Mouse (Mus musculus) limb, embryonic 14.5 days (tissue): ENCODE measurements around the gene Cep295nl. TPM values are rescaled to one million over a fixed set of nuclear protein-coding genes. Genes with fewer than 3 reads are reported as not detected.

Experiments used
- ATAC-seq: fragments of 200-750 bp; cut with Nextera tagmentation; 2 replicates; pipeline ENCODE4 v1.8.0; 2017; ENCODE audit warnings: low read depth, moderate number of reproducible peaks, moderate TSS enrichment; ENCODE audit not compliant: low FRiP score
- DNase-seq: peaks from one replicate; pipeline ENCODE4 v3.0.0-alpha.2; 2015; ENCODE audit warnings: low spot score
- H3K27ac ChIP-seq: fragments of 300-500 bp; sonication (generic); replicated peaks from 2 replicates; pipeline ENCODE4 v1.5.1; 2014; ENCODE audit warnings: low read depth, mild to moderate bottlenecking, low read length, moderate library complexity, mixed read lengths
- H3K27me3 ChIP-seq: fragments of 300-500 bp; sonication (generic); 2 replicates; pipeline ENCODE4 v1.6.1; 2014; ENCODE audit warnings: low read length, mixed read lengths; ENCODE audit not compliant: control insufficient read depth, insufficient read depth
- H3K36me3 ChIP-seq: fragments of 300-500 bp; sonication (generic); 2 replicates; pipeline ENCODE4 v1.6.1; 2014; ENCODE audit warnings: mild to moderate bottlenecking, low read length, moderate library complexity, mixed read lengths; ENCODE audit not compliant: control insufficient read depth, insufficient read depth
- H3K4me1 ChIP-seq: fragments of 300-500 bp; sonication (generic); 2 replicates; pipeline ENCODE4 v1.6.1; 2014; ENCODE audit warnings: antibody characterized with exemption, low read length, mixed read lengths; ENCODE audit not compliant: control insufficient read depth, insufficient read depth
- H3K4me2 ChIP-seq: fragments of 300-500 bp; sonication (generic); replicated peaks from 2 replicates; pipeline ENCODE4 v1.6.1; 2014; ENCODE audit warnings: low read depth, mild to moderate bottlenecking, low read length, moderate library complexity; ENCODE audit not compliant: severe bottlenecking
- H3K4me3 ChIP-seq: fragments of 300-500 bp; sonication (generic); replicated peaks from 2 replicates; pipeline ENCODE4 v1.5.1; 2014; ENCODE audit warnings: low read length
- H3K9ac ChIP-seq: fragments of 300-500 bp; sonication (generic); 2 replicates; pipeline ENCODE4 v1.6.1; 2014; ENCODE audit warnings: mild to moderate bottlenecking, low read depth, low read length, moderate library complexity; ENCODE audit not compliant: severe bottlenecking
- H3K9me3 ChIP-seq: fragments of 300-500 bp; sonication (generic); 2 replicates; pipeline ENCODE4 v1.6.1; 2016; ENCODE audit warnings: low read length; ENCODE audit not compliant: control insufficient read depth
- POLR2A ChIP-seq: fragments of 200-500 bp; IDR thresholded peaks from 2 replicates; pipeline ENCODE4 v1.8.0; 2012; ENCODE audit warnings: inconsistent platforms, mild to moderate bottlenecking, moderate library complexity, borderline replicate concordance; ENCODE audit not compliant: insufficient read depth, insufficient read length; ENCODE audit errors: extremely low read depth
- WGBS: fragments of 180-500 bp; shearing (Covaris S2); extraction: QIAGEN DNeasy Blood & Tissue Kit; methylation state at CpG from one replicate; pipeline ENCODE4 v1.1.7; 2014; 5-methylcytosine and 5-hydroxymethylcytosine counted together
- polyA plus RNA-seq, 2 experiments: library from polyadenylated mRNA; depleted of rRNA in 1 of 2; stranded (reverse) in 1 of 2; unstranded in 1 of 2; fragments of >200 nt; fragmentation: Nextera tagmentation in 1 of 2; extraction: Ambion mirVana in 1 of 2; gene quantifications; 2 replicates each; pipeline versions ENCODE4 v1.2.1 to v1.2.3; 2012 to 2014

Cep295nl gene
- polyA plus RNA-seq, 2 experiments: 0.85 to 1.3 TPM

GRCm38 (mm10) chr11:118289037-118289511 is 53.2 kb downstream of the Cep295nl start:
- peak overlapping the region; percentile 83 for H3K4me2 ChIP-seq
- WGBS: 2% methylated on average over 16 of the region's 16 CpGs
- H3K27me3 ChIP-seq: no peaks in the 10 kb centered on the region
- H3K9ac ChIP-seq: peak overlapping the region; percentile 88
- H3K27ac ChIP-seq: peak overlapping the region; percentile 77; the same call in 1 of the 2 replicates
- peaks cover 40% of the 10 kb centered on the region for H3K36me3 ChIP-seq
- DNase-seq (no peak), ATAC-seq (no peak)
- H3K4me1 ChIP-seq: peaks cover 12% of the 10 kb centered on the region; the same call in 1 of the 2 replicates
- TF ChIP-seq POLR2A: no peak
- H3K4me3 ChIP-seq: peak overlapping the region; percentile 95
- no peaks in the 10 kb centered on the region for H3K9me3 ChIP-seq

GRCm38 (mm10) chr11:118287573-118287972 is 54.7 kb downstream of the Cep295nl start:
- no peak overlapping the region for H3K4me2 ChIP-seq
- TF ChIP-seq POLR2A: no peak
- peaks cover 12% of the 10 kb centered on the region; the same call in 1 of the 2 replicates for H3K4me1 ChIP-seq
- H3K9me3 ChIP-seq: no peaks in the 10 kb centered on the region
- no peak overlapping the region for H3K27ac ChIP-seq
- 96% methylated on average over 9 of the region's 9 CpGs for WGBS
- DNase-seq: no peak
- no peaks in the 10 kb centered on the region for H3K27me3 ChIP-seq
- no peak for ATAC-seq
- H3K36me3 ChIP-seq: peaks cover 55% of the 10 kb centered on the region
- no peak overlapping the region for H3K4me3 ChIP-seq
- H3K9ac ChIP-seq: no peak overlapping the region

- WGBS: 92% methylated on average over 9 of the region's 9 CpGs
- DNase-seq (no peak), ATAC-seq (no peak)
- H3K4me3 ChIP-seq: no peak overlapping the region
- H3K27ac ChIP-seq: no peak overlapping the region
- peaks cover 12% of the 10 kb centered on the region; the same call in 1 of the 2 replicates for H3K4me1 ChIP-seq
- H3K4me2 ChIP-seq: no peak overlapping the region
- H3K36me3 ChIP-seq: peaks cover 65% of the 10 kb centered on the region
- no peak overlapping the region for H3K9ac ChIP-seq
- no peak for TF ChIP-seq POLR2A
- H3K9me3 ChIP-seq: no peaks in the 10 kb centered on the region
- H3K27me3 ChIP-seq: no peaks in the 10 kb centered on the region
These were observed 55.9 kb downstream of the Cep295nl start for GRCm38 (mm10) chr11:118286434-118286833.

- Histone ChIP-seq H3K4me2 (no peak overlapping the region), H3K27me3 (no peaks in the 10 kb centered on the region), H3K36me3 (peaks cover 72% of the 10 kb centered on the region), H3K9ac (no peak overlapping the region), H3K9me3 (no peaks in the 10 kb centered on the region), H3K4me1 (peaks cover 12% of the 10 kb centered on the region; the same call in 1 of the 2 replicates), H3K4me3 (no peak overlapping the region), H3K27ac (no peak overlapping the region)
- no peak for ATAC-seq
- WGBS: 89% methylated on average over 13 of the region's 13 CpGs
- TF ChIP-seq POLR2A: no peak
- DNase-seq: no peak
These were observed 56.5 kb downstream of the Cep295nl start for GRCm38 (mm10) chr11:118285791-118286190.

Other genes starting within 250 kb of the Cep295nl start
- 0.10 TPM in 2 replicates for gene Dnah17, start 211.9 kb downstream of the Cep295nl start, polyA plus RNA-seq (2012; rRNA removed)
- gene Dnah17, start 211.9 kb downstream of the Cep295nl start, polyA plus RNA-seq (2014; fragmentation: Nextera tagmentation; extraction: Ambion mirVana): 0.11 and 0.17 TPM in 2 replicates
- 22.3 and 22.4 TPM in 2 replicates for gene Cyth1, start 93.9 kb downstream of the Cep295nl start, polyA plus RNA-seq (2012; rRNA removed)
- 13.1 and 13.5 TPM in 2 replicates for gene Cyth1, start 93.9 kb downstream of the Cep295nl start, polyA plus RNA-seq (2014; fragmentation: Nextera tagmentation; extraction: Ambion mirVana)
- 24.3 and 29.7 TPM in 2 replicates for gene Usp36, start 52.3 kb downstream of the Cep295nl start, polyA plus RNA-seq (2012; rRNA removed)
- 17.7 and 19.5 TPM in 2 replicates for gene Usp36, start 52.3 kb downstream of the Cep295nl start, polyA plus RNA-seq (2014; fragmentation: Nextera tagmentation; extraction: Ambion mirVana)
- 175 and 202 TPM in 2 replicates for gene Timp2, start 13.2 kb upstream of the Cep295nl start, polyA plus RNA-seq (2012; rRNA removed)
- gene Timp2, start 13.2 kb upstream of the Cep295nl start, polyA plus RNA-seq (2014; fragmentation: Nextera tagmentation; extraction: Ambion mirVana): 202 and 223 TPM in 2 replicates
- gene Lgals3bp, start 59.6 kb upstream of the Cep295nl start, polyA plus RNA-seq (2012; rRNA removed): 13.7 and 19.7 TPM in 2 replicates
- 8.2 and 8.7 TPM in 2 replicates for gene Lgals3bp, start 59.6 kb upstream of the Cep295nl start, polyA plus RNA-seq (2014; fragmentation: Nextera tagmentation; extraction: Ambion mirVana)
- gene Cant1, start 76.6 kb upstream of the Cep295nl start, polyA plus RNA-seq (2012; rRNA removed): 47.7 and 61.8 TPM in 2 replicates
- gene Cant1, start 76.6 kb upstream of the Cep295nl start, polyA plus RNA-seq (2014; fragmentation: Nextera tagmentation; extraction: Ambion mirVana): 29.3 and 35.3 TPM in 2 replicates
- 12.5 and 16.0 TPM in 2 replicates for gene C1qtnf1, start 85.7 kb upstream of the Cep295nl start, polyA plus RNA-seq (2012; rRNA removed)
- gene C1qtnf1, start 85.7 kb upstream of the Cep295nl start, polyA plus RNA-seq (2014; fragmentation: Nextera tagmentation; extraction: Ambion mirVana): 10.3 and 12.4 TPM in 2 replicates
- 7.9 and 9.6 TPM in 2 replicates for gene Engase, start 134.3 kb upstream of the Cep295nl start, polyA plus RNA-seq (2012; rRNA removed)
- gene Engase, start 134.3 kb upstream of the Cep295nl start, polyA plus RNA-seq (2014; fragmentation: Nextera tagmentation; extraction: Ambion mirVana): 4.5 and 7.9 TPM in 2 replicates